Mouse (Mus musculus) retina, embryonic 14.5 days (tissue): ENCODE results near the gene Rnf123.

ENCODE experiments used
- DNase-seq: peaks from one replicate; pipeline ENCODE4 v3.0.0-alpha.2; 2015; ENCODE audit warnings: low spot score

The Rnf123 gene

GRCm38 (mm10) chr9:108104766-108105548 lies 21.8 kb upstream of the Rnf123 start:
- peak; percentile 28 for DNase-seq

DNA sequence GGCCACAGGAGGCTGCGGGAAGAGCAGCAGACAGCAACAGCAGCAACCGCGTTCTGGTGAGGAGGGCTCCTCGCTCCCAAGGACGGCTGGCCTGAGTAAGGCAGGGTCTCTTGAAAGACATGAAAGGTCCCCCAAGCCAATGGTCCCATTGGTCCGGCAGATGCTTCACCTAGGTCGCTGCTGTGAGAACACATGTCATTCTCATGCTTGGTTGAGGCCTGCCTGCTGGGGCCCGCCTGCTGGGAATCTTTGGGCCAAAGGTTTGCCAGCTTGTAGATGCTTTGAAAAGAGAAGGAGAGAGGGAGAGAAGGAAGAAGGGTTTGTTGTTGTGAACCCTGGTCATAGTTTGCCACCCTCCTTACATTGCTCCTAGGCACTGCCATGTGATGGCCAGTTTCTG lies 16.5 kb upstream of the Rnf123 start:
- DNase-seq, result no peak

DNA sequence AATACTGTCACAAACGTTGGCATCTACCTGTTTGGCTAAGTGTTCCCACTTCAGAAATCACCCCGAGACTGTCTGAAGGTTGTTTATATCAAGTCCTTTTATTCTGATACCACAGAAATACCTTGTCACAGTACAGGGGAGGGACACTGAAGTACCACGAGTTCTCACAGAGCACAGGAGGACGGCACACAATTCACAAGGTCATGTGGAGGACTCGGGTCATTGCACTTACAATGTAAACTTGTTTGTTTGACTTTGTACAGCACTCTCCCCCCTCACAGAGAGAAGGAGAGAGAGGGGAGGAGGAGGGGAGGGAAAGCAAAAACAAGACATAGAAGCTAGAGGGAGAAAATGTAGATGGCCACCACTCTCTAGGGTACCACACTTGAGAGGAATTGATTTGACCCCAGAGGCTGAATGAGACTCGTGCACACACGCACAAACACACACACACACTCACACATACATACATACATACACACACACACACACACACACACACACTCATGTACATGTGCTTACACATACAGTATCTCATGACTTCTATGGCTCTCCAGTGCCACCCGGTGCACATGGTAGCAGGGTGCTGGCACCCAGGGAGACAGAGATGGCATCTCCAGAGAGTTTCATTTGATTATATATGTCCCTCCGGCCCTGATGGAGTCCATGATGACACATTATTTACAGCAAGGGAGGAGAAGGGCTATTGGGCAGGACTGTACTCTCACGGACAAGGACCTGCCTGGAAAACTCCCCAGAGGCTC lies 13.0 kb upstream of the Rnf123 start:
- DNase-seq, result no peak

DNA sequence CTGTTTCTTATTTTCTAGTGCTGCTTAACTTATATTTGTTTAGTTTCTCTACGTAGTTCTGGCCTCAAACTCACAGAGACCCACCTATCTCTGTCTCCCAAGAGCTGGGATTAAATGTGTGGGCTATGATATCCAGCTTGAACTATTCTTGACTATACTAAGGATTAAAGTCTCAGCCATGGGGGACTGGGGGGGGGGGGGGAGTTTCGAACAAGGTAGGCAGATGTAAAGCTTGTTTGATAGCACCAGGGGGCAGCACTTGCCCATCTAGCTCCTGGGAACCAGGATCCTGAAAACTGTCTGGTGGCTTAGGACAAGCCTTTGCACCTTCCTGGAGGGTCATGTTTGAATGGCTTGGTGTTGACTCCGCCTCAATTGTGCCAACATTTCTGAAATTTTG lies 12.4 kb upstream of the Rnf123 start:
- peak; percentile 85 for DNase-seq

GRCm38 (mm10) chr9:108094998-108095411 lies 11.9 kb upstream of the Rnf123 start:
- no peak for DNase-seq

DNA sequence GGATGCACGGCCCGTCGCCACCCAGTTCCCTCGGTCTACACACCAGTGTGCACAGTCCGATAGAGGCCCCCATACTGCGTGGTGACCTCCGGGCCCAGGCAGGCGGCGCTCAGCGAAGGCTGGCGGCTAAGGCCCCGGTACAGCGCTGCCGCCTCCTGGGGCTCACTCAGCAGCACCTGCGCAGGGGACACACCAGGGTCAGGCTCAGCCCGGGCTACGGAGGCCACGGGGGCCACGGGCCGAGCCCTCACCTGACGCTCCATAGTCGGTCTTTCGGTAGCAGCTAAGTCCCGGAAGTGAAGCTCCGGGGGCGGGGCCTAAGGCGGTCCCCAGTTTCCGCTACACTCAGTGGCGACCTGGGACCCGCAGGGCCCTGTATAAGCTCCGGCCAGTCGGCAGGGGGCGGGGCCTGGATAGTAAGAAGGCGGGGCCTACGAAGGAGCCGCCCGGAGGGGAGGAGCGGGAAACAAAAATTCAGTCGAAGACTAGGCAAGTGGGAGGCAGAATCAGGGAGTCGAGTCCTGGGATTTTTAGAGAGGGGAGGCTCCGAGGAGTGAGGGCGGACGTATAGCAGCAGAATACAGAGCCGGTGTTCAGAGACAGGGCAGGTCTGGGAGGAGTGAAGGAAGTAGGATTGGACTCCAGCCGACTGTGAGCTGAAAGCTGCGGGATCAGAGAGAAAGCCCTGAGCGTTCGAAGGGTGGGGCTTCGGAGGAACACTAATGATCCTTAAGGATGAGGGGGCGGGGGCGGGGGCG lies 11.2 kb upstream of the Rnf123 start, which contains the start of gene Apeh:
Gene Apeh (minus strand): TSS at position 423 of the 758 bp plus-strand sequence.
- peak; percentile 97 for DNase-seq

GRCm38 (mm10) chr9:108093586-108093985 lies 10.4 kb upstream of the Rnf123 start:
- DNase-seq, result no peak

DNA sequence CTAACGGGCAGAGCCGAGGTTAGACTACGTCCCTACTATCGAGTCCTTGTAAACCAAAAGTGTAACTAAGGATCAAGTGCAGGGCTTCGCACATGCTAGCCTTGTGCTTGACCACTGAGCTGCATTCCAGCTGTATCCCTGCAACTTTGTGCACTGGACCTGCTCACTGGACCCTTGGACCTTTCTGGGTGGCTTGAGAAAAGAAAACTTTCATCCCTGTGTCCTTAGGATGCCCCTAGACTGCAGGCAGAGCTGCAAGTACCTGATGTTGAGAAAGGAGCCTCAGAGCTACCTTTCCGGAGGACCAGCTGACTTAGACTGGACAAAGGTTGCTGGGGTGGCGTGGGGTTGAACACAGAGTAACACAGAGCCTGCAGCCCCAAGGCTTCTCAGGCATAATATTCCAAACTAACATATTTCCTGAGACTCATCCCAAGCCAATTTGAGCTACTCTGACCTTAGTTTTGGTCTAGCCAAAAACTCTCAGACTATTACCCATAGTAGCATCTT lies 7.5 kb upstream of the Rnf123 start:
- DNase-seq, result no peak

- no peak for DNase-seq
Measured at GRCm38 (mm10) chr9:108085261-108085660, 2.1 kb upstream of the Rnf123 start.

GRCm38 (mm10) chr9:108083561-108083960 lies 415 bp upstream of the Rnf123 start:
- DNase-seq, result no peak

- DNase-seq, result no peak
Measured at GRCm38 (mm10) chr9:108082549-108082948, 597 bp downstream of the Rnf123 start.

GRCm38 (mm10) chr9:108080168-108080567 lies 3.0 kb downstream of the Rnf123 start, which contains the start of gene Mst1:
Gene Mst1 (plus strand): TSS chr9:108080436.
- no peak for DNase-seq

- no peak for DNase-seq
Measured at GRCm38 (mm10) chr9:108073141-108073930, 9.8 kb downstream of the Rnf123 start.

DNA sequence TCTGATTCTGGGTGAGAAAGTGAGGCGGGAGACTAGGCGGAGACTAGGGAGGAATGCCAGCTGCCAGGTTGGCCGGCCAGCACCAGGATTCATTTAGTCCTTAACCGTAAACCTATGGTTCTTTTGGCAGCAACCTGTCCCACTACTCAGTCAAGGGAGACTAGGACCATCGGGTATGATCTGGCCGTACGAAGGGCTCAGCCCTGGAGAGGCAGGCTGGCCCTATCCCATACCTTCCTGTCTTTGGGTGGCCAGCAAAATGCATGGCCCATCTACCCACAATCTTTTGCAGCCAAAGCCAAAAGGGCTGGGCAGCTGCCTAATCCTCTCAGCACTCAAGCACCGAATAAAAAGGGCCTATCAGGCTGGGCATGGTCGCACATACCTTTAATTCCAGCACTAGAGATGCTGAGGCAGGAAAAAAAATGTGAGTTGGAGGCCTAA lies 10.6 kb downstream of the Rnf123 start:
- DNase-seq, result no peak

GRCm38 (mm10) chr9:108071801-108072200 lies 11.3 kb downstream of the Rnf123 start:
- no peak for DNase-seq

DNA sequence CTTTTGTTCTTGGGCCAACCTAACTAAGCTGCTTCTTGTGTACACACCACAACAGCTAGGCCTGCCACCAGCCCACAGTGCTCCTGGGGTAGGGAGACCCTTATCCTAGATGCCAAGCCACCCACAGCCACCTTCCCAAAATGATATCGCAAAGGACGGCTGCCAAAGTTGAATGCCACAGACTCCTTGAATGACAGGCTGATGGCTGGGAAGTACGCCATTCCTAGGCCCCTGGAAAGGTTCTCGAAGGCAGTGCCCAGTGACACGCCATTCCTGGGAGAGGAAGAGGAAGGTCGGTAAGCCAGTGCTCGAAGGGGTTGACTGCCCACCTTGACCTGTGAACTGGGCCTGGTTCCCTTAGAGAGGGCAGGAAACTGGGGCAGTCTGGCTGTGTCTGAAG lies 13.6 kb downstream of the Rnf123 start:
- no peak for DNase-seq

DNA sequence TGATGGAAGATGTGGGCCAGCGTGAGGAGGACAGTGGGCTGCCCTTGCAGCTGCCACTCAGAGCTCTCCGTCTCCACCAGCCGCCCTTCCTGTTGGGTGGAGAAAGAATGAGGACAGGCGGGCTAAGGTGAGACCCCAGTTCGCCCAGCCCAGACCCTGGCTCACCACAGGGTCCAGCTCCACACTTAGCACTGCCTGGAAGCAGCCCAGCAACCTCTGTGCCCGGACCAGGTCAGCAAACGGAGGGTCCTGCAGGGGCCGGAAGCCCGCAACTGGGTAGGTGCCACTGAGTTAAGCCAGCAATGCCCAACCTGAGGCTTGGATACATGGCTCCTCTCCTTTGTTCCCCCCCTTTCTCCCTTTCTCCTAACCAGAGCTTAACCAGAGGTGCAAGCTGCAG lies 14.1 kb downstream of the Rnf123 start:
- DNase-seq, result no peak

DNA sequence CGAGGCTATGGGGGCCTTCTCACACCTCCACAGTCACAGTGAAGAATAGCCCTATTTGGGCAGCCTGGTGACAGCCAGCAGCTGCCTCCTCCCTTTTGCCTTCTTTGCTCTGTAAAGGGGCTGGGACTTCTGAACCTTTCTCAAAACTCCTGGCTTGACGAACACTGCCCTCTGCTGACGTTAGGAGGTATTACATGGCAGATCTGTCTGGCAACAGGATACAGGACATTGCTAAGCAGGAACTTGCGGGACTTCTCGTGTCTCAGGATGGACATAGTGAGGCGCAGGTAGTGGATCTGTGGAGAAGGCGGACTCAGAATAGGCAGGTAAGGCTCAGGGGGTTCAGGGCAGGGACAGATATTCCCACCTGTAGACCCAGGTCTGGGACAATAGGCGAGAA lies 15.2 kb downstream of the Rnf123 start:
- DNase-seq, result peak; percentile 93

- no peak for DNase-seq
Measured at GRCm38 (mm10) chr9:108067199-108067598, 15.9 kb downstream of the Rnf123 start.

- DNase-seq, result peak; percentile 79
Measured at GRCm38 (mm10) chr9:108065491-108066011, 17.6 kb downstream of the Rnf123 start.

DNA sequence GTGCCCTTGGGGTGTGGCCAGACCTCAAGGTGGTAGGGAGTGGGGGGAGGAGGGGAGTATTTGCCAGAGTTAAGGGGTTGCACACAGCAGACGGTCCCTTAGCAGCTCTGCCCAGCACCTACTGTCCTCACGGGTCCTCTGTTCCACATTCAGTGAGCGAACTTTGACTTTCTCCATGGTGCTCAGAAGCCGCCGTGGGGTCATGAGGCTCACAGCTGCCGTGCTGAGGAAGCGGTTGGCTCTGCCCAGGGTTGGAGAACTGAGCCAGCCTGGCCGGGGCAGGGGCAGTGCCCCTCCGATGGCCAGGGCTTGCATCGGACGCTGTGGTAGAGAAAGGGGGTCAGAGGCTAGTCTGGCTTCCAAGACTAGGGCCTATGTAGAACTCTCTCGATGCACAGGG lies 19.8 kb downstream of the Rnf123 start:
- DNase-seq, result no peak
